Mouse (Mus musculus) kidney, embryonic 14.5 days (tissue): ENCODE data around the gene Zbtb43. TPM values are rescaled to one million over a fixed set of nuclear protein-coding genes. Genes with fewer than 3 reads are reported as not detected.

Source experiments
- ATAC-seq: fragments of 200-750 bp; cut with Nextera tagmentation; 2 replicates; pipeline ENCODE4 v1.8.0; 2017; ENCODE audit warnings: moderate number of reproducible peaks, mild to moderate bottlenecking, moderate TSS enrichment, moderate library complexity; ENCODE audit not compliant: low FRiP score, low TSS enrichment
- H3K27ac ChIP-seq: fragments of 300-500 bp; sonication (generic); 2 replicates; pipeline ENCODE4 v1.5.1; 2014; ENCODE audit warnings: low read depth, mild to moderate bottlenecking, low read length, moderate library complexity, mixed read lengths
- H3K27me3 ChIP-seq: fragments of 300-500 bp; sonication (generic); 2 replicates; pipeline ENCODE4 v1.6.1; 2014; ENCODE audit warnings: mild to moderate bottlenecking, low read length; ENCODE audit not compliant: control insufficient read depth, insufficient read depth
- H3K36me3 ChIP-seq: fragments of 300-500 bp; sonication (generic); 2 replicates; pipeline ENCODE4 v1.6.1; 2014; ENCODE audit warnings: low read length, mixed read lengths; ENCODE audit not compliant: control insufficient read depth, insufficient read depth
- H3K4me1 ChIP-seq: fragments of 300-500 bp; sonication (generic); 2 replicates; pipeline ENCODE4 v1.6.1; 2014; ENCODE audit warnings: low read length, mixed read lengths; ENCODE audit not compliant: control insufficient read depth, insufficient read depth
- H3K4me2 ChIP-seq: fragments of 300-500 bp; sonication (generic); replicated peaks from 2 replicates; pipeline ENCODE4 v1.6.1; 2014; ENCODE audit warnings: low read depth, mild to moderate bottlenecking, low read length
- H3K4me3 ChIP-seq: fragments of 300-500 bp; sonication (generic); 2 replicates; pipeline ENCODE4 v1.5.1; 2014; ENCODE audit warnings: mild to moderate bottlenecking, low read length
- H3K9ac ChIP-seq: fragments of 300-500 bp; sonication (generic); 2 replicates; pipeline ENCODE4 v1.6.1; 2014; ENCODE audit warnings: low read depth, mild to moderate bottlenecking, low read length, moderate library complexity
- H3K9me3 ChIP-seq: fragments of 300-500 bp; sonication (generic); 2 replicates; pipeline ENCODE4 v1.6.1; 2016; ENCODE audit warnings: low read length; ENCODE audit not compliant: control insufficient read depth
- WGBS: fragments of 180-500 bp; shearing (Covaris S2); extraction: QIAGEN DNeasy Blood & Tissue Kit; methylation state at CpG from one replicate; pipeline ENCODE4 v1.1.7; 2014; 5-methylcytosine and 5-hydroxymethylcytosine counted together
- polyA plus RNA-seq: library from polyadenylated mRNA; unstranded; fragments of >200 nt; fragmentation: Nextera tagmentation; extraction: Ambion mirVana; gene quantifications from 2 replicates; pipeline ENCODE4 v1.2.1, GENCODE M21; 2014

The Zbtb43 gene
- polyA plus RNA-seq, 1 experiment from 2014 or later, result 25.5 TPM

DNA sequence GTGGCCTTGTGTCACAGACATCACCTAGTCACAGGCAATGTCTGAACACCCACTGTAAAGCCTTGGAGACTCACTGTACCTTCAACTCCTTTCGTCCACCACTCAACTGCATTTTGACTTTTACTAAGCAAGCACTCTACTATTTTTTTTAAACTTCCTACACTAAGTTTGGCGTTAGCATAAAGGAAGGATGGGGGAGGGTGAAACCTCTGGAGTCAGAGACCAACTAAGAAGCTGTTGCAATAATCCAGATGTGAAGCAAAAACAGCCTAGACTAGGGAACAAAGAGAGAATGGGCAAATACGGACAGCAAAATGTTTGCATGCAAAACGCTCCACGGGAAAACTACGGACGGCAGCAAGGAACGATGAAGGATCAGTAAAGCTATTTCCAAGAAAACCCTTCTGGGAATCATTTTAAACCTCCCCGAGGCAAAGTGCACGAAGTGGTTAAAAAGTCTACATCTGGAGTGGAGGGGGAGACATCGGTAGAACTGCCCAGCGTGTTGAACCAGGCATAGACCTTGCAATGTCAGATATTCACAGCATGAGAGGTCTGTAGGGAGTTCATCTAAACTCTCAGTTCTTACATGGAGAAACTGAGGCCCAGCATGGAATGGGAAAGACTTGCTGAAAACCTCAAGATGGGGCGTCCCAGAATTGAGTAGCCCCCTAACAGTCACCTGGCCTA is 38.1 kb downstream of the Zbtb43 start:
- ATAC-seq, result 0 out of 2 replicates have a peak, but pooled peaks have one; percentile 1
- 9% methylated on average over 13 of the region's 13 CpGs for WGBS
- no peaks in the 10 kb centered on the region for H3K27me3 ChIP-seq

GRCm38 (mm10) chr2:33429339-33429738 is 39.0 kb downstream of the Zbtb43 start:
- Histone ChIP-seq H3K27ac (no peak overlapping the region), H3K9ac (no peak overlapping the region), H3K4me2 (peak overlapping the region; percentile 66), H3K36me3 (peaks cover 13% of the 10 kb centered on the region; the same call in 1 of the 2 replicates), H3K27me3 (no peaks in the 10 kb centered on the region), H3K4me1 (peaks cover 14% of the 10 kb centered on the region), H3K9me3 (no peaks in the 10 kb centered on the region), H3K4me3 (peak overlapping the region; percentile 89; the same call in 1 of the 2 replicates)
- WGBS, result 44% methylated on average over 6 of the region's 6 CpGs
- no peak for ATAC-seq

More for the DNA sequence above, 38.1 kb downstream of the Zbtb43 start:
- Histone ChIP-seq H3K36me3 (peaks cover 13% of the 10 kb centered on the region; the same call in 1 of the 2 replicates), H3K4me2 (peak overlapping the region; percentile 66), H3K9me3 (no peaks in the 10 kb centered on the region), H3K27ac (peak overlapping the region; percentile 9; the same call in 1 of the 2 replicates), H3K4me1 (peaks cover 14% of the 10 kb centered on the region), H3K9ac (peak overlapping the region; percentile 95), H3K4me3 (peak overlapping the region; percentile 89)

DNA sequence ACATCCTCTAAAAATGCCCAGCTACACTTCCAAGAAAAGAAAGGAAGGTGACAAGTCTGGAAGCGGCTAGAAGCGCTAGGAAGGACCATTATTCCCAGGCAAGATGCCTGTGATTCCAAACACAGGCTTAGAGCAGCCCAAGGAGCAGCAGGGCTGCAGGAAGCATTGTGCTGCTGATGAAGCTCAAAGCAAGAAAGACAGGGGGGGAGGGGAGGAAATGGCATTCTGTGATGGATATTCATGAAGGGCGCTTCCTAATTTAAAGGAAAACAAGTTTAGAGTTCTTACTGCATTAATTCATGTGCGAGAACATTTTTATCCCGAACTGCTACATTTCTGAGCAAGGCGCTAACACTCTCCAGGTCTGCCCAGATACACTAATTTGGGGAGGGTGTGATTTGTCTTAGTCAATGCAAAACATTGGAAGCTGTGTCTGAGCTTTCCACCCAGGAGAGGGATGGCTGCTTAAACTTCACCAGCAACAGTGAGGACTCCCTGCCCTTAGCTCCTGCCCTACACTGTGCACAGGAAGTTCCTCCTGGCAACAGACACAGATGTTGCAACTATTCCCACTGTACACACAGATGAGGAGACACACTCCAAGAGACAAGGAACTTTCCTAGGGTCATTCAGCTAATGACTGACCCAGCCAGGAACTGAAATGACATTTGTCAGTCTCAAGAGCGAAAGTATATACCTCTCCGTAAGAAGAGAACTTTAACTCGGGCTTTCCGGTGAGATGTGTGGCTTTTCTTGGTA is 41.5 kb downstream of the Zbtb43 start:
- Histone ChIP-seq H3K9me3 (no peaks in the 10 kb centered on the region), H3K27me3 (no peaks in the 10 kb centered on the region), H3K9ac (no peak overlapping the region), H3K4me1 (peaks cover 14% of the 10 kb centered on the region), H3K36me3 (peaks cover 24% of the 10 kb centered on the region; the same call in 1 of the 2 replicates), H3K4me2 (no peak overlapping the region), H3K27ac (no peak overlapping the region), H3K4me3 (no peak overlapping the region)
- WGBS, result 83% methylated on average over 10 of the region's 10 CpGs
- no peak for ATAC-seq

- no peaks in the 10 kb centered on the region for H3K27me3 ChIP-seq
- no peak for ATAC-seq
- WGBS, result 67% methylated on average over 4 of the region's 4 CpGs
Observed at GRCm38 (mm10) chr2:33417454-33417853, 50.9 kb downstream of the Zbtb43 start.

GRCm38 (mm10) chr2:33414019-33414418 is 54.3 kb downstream of the Zbtb43 start:
- no peak overlapping the region for H3K4me3 ChIP-seq
- no peak overlapping the region for H3K4me2 ChIP-seq
- peaks cover 33% of the 10 kb centered on the region for H3K36me3 ChIP-seq
- ATAC-seq, result no peak
- WGBS, result 87% methylated on average over 13 of the region's 13 CpGs
- H3K27me3 ChIP-seq, result no peaks in the 10 kb centered on the region
- H3K9me3 ChIP-seq, result no peaks in the 10 kb centered on the region
- no peak overlapping the region for H3K9ac ChIP-seq
- H3K27ac ChIP-seq, result no peak overlapping the region
- H3K4me1 ChIP-seq, result no peaks in the 10 kb centered on the region

More at GRCm38 (mm10) chr2:33417454-33417853, 50.9 kb downstream of the Zbtb43 start:
- Histone ChIP-seq H3K4me3 (no peak overlapping the region), H3K4me2 (no peak overlapping the region), H3K4me1 (no peaks in the 10 kb centered on the region), H3K9me3 (no peaks in the 10 kb centered on the region), H3K9ac (no peak overlapping the region), H3K27ac (no peak overlapping the region), H3K36me3 (peaks cover 14% of the 10 kb centered on the region; the same call in 1 of the 2 replicates)

DNA sequence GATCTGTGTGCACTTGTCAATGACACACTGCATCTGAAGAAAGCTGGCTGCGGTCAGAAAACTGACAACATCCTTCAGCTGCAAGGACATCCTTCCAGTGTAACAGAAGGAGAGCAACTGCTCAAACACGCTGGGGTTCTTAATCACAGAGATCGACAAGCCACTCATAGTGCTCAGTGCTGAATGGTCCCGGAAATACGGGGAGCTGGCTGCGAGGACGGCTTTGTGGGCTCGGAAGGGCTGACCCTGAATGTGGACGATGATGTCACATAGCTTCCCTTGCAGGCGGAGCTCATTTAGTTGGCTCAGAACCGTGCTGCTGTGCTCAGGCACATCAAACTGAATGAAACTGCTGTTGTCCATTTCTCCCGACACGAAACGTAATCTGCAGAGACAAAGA is 56.2 kb downstream of the Zbtb43 start:
- Histone ChIP-seq H3K4me1 (no peaks in the 10 kb centered on the region), H3K4me3 (no peak overlapping the region), H3K36me3 (peaks cover 38% of the 10 kb centered on the region), H3K9me3 (no peaks in the 10 kb centered on the region), H3K9ac (no peak overlapping the region), H3K27ac (no peak overlapping the region), H3K4me2 (no peak overlapping the region), H3K27me3 (no peaks in the 10 kb centered on the region)
- ATAC-seq, result no peak
- WGBS, result 88% methylated on average over 14 of the region's 14 CpGs

DNA sequence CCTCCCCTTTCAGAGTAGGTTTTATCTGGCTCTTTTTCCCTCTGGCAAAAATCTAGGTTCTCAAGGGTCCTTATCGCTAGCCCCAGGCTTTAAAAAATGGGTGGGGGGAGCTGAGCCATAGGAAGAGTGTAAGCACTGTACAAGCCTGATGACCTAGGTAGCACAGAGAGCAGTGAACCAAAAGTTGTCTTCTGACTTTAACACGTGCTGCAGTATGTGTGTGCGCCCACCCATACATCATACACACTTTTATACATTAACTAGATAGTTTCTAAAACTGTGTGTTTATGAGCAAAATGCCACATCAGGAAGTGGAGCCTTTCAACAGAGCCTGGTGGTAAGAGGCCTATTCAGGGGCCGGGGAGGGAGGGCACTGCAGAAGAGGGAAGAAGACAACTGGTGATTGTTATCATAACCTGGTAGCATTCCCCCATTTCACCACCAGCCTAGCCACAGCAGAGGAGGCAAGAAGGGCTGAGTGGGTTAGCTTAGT is 64.8 kb downstream of the Zbtb43 start:
- 70% methylated on average over 4 of the region's 4 CpGs for WGBS
- Histone ChIP-seq H3K27ac (no peak overlapping the region), H3K4me1 (peaks cover 3% of the 10 kb centered on the region; the same call in 1 of the 2 replicates), H3K36me3 (peaks cover 12% of the 10 kb centered on the region), H3K9me3 (no peaks in the 10 kb centered on the region), H3K9ac (no peak overlapping the region), H3K4me3 (no peak overlapping the region), H3K27me3 (no peaks in the 10 kb centered on the region), H3K4me2 (no peak overlapping the region)
- no peak for ATAC-seq

GRCm38 (mm10) chr2:33402638-33403037 is 65.7 kb downstream of the Zbtb43 start:
- no peak for ATAC-seq
- Histone ChIP-seq H3K9me3 (no peaks in the 10 kb centered on the region), H3K4me1 (peaks cover 3% of the 10 kb centered on the region; the same call in 1 of the 2 replicates), H3K36me3 (peaks cover 4% of the 10 kb centered on the region; the same call in 1 of the 2 replicates), H3K4me3 (no peak overlapping the region), H3K27ac (no peak overlapping the region), H3K4me2 (no peak overlapping the region), H3K9ac (no peak overlapping the region), H3K27me3 (no peaks in the 10 kb centered on the region)
- 66% methylated on average over 5 of the region's 5 CpGs for WGBS
